Mouse (Mus musculus): ENCODE data around the gene Phactr3. TPM values are rescaled to one million over a fixed set of nuclear protein-coding genes. Genes with fewer than 3 reads are reported as not detected.

Phactr3 gene
- polyA plus RNA-seq, 1 experiment from 2014 or later: 5.6 TPM

- DNase-seq (ENCODE audit: low spot score) (peak; percentile 44), ATAC-seq (replicated peaks; ENCODE audit: insufficient number of reproducible peaks, low FRiP score, low TSS enrichment, low read depth) (0 out of 2 replicates have a peak, but pooled peaks have one; percentile 51)
- H3K9ac ChIP-seq (replicated peaks; ENCODE audit: low read length): no peak overlapping the region
- no peaks in the 10 kb centered on the region for H3K9me3 ChIP-seq (replicated peaks; ENCODE audit: control insufficient read depth, low read length)
- H3K27me3 ChIP-seq (ENCODE audit: control insufficient read depth, insufficient read depth, low read length): no peaks in the 10 kb centered on the region
- 62% methylated on average over 8 of the region's 8 CpGs for WGBS
- H3K4me2 ChIP-seq (ENCODE audit: low read depth, low read length): no peak overlapping the region
- no peaks in the 10 kb centered on the region for H3K4me1 ChIP-seq (ENCODE audit: control insufficient read depth, insufficient read depth, low read length)
- H3K4me3 ChIP-seq (ENCODE audit: low read depth, low read length): no peak overlapping the region
- H3K36me3 ChIP-seq (replicated peaks; ENCODE audit: control insufficient read depth, insufficient read depth, low read depth, low read length): no peaks in the 10 kb centered on the region
- H3K27ac ChIP-seq (replicated peaks; ENCODE audit: low read depth, low read length): no peak overlapping the region
Measured at GRCm38 (mm10) chr2:178303453-178304187, 184.8 kb downstream of the Phactr3 start.

GRCm38 (mm10) chr2:178304188-178304529 is 185.4 kb downstream of the Phactr3 start:
- Histone ChIP-seq H3K4me1 (ENCODE audit: control insufficient read depth, insufficient read depth, low read length) (no peaks in the 10 kb centered on the region), H3K27ac (replicated peaks; ENCODE audit: low read depth, low read length) (no peak overlapping the region), H3K9ac (replicated peaks; ENCODE audit: low read length) (no peak overlapping the region), H3K36me3 (replicated peaks; ENCODE audit: control insufficient read depth, insufficient read depth, low read depth, low read length) (no peaks in the 10 kb centered on the region), H3K4me3 (ENCODE audit: low read depth, low read length) (no peak overlapping the region), H3K9me3 (replicated peaks; ENCODE audit: control insufficient read depth, low read length) (no peaks in the 10 kb centered on the region), H3K4me2 (ENCODE audit: low read depth, low read length) (no peak overlapping the region), H3K27me3 (ENCODE audit: control insufficient read depth, insufficient read depth, low read length) (no peaks in the 10 kb centered on the region)
- WGBS: 50% methylated on average over 1 of the region's 1 CpGs
- no peak for DNase-seq (ENCODE audit: low spot score)
- ATAC-seq (replicated peaks; ENCODE audit: insufficient number of reproducible peaks, low FRiP score, low TSS enrichment, low read depth): peak; percentile 40; the same call in 1 of the 2 replicates

- ATAC-seq (replicated peaks; ENCODE audit: insufficient number of reproducible peaks, low FRiP score, low TSS enrichment, low read depth) (no peak), DNase-seq (ENCODE audit: low spot score) (no peak)
- Histone ChIP-seq H3K9me3 (replicated peaks; ENCODE audit: control insufficient read depth, low read length) (no peaks in the 10 kb centered on the region), H3K27ac (replicated peaks; ENCODE audit: low read depth, low read length) (no peak overlapping the region), H3K4me3 (ENCODE audit: low read depth, low read length) (no peak overlapping the region), H3K9ac (replicated peaks; ENCODE audit: low read length) (no peak overlapping the region), H3K4me2 (ENCODE audit: low read depth, low read length) (no peak overlapping the region), H3K4me1 (ENCODE audit: control insufficient read depth, insufficient read depth, low read length) (no peaks in the 10 kb centered on the region), H3K27me3 (ENCODE audit: control insufficient read depth, insufficient read depth, low read length) (no peaks in the 10 kb centered on the region), H3K36me3 (replicated peaks; ENCODE audit: control insufficient read depth, insufficient read depth, low read depth, low read length) (no peaks in the 10 kb centered on the region)
- 84% methylated on average over 6 of the region's 6 CpGs for WGBS
Measured at GRCm38 (mm10) chr2:178304669-178305068, 185.9 kb downstream of the Phactr3 start.

GRCm38 (mm10) chr2:178313539-178313938 is 194.8 kb downstream of the Phactr3 start:
- Histone ChIP-seq H3K4me2 (ENCODE audit: low read depth, low read length) (no peak overlapping the region), H3K9me3 (replicated peaks; ENCODE audit: control insufficient read depth, low read length) (no peaks in the 10 kb centered on the region), H3K4me3 (ENCODE audit: low read depth, low read length) (no peak overlapping the region), H3K27me3 (ENCODE audit: control insufficient read depth, insufficient read depth, low read length) (no peaks in the 10 kb centered on the region), H3K27ac (replicated peaks; ENCODE audit: low read depth, low read length) (no peak overlapping the region), H3K36me3 (replicated peaks; ENCODE audit: control insufficient read depth, insufficient read depth, low read depth, low read length) (no peaks in the 10 kb centered on the region), H3K4me1 (ENCODE audit: control insufficient read depth, insufficient read depth, low read length) (no peaks in the 10 kb centered on the region), H3K9ac (replicated peaks; ENCODE audit: low read length) (no peak overlapping the region)
- WGBS: 78% methylated on average over 7 of the region's 7 CpGs
- ATAC-seq (replicated peaks; ENCODE audit: insufficient number of reproducible peaks, low FRiP score, low TSS enrichment, low read depth) (no peak), DNase-seq (ENCODE audit: low spot score) (no peak)

GRCm38 (mm10) chr2:178316281-178316680 is 197.5 kb downstream of the Phactr3 start:
- DNase-seq (ENCODE audit: low spot score) (no peak), ATAC-seq (replicated peaks; ENCODE audit: insufficient number of reproducible peaks, low FRiP score, low TSS enrichment, low read depth) (no peak)
- Histone ChIP-seq H3K4me2 (ENCODE audit: low read depth, low read length) (no peak overlapping the region), H3K27ac (replicated peaks; ENCODE audit: low read depth, low read length) (no peak overlapping the region), H3K9me3 (replicated peaks; ENCODE audit: control insufficient read depth, low read length) (no peaks in the 10 kb centered on the region), H3K27me3 (ENCODE audit: control insufficient read depth, insufficient read depth, low read length) (no peaks in the 10 kb centered on the region), H3K36me3 (replicated peaks; ENCODE audit: control insufficient read depth, insufficient read depth, low read depth, low read length) (no peaks in the 10 kb centered on the region), H3K9ac (replicated peaks; ENCODE audit: low read length) (no peak overlapping the region), H3K4me1 (ENCODE audit: control insufficient read depth, insufficient read depth, low read length) (no peaks in the 10 kb centered on the region), H3K4me3 (ENCODE audit: low read depth, low read length) (no peak overlapping the region)
- 76% methylated on average over 1 of the region's 1 CpGs for WGBS

GRCm38 (mm10) chr2:178319766-178320165 is 201.0 kb downstream of the Phactr3 start:
- Histone ChIP-seq H3K27me3 (ENCODE audit: control insufficient read depth, insufficient read depth, low read length) (no peaks in the 10 kb centered on the region), H3K4me2 (ENCODE audit: low read depth, low read length) (no peak overlapping the region), H3K9me3 (replicated peaks; ENCODE audit: control insufficient read depth, low read length) (no peaks in the 10 kb centered on the region), H3K4me3 (ENCODE audit: low read depth, low read length) (no peak overlapping the region), H3K4me1 (ENCODE audit: control insufficient read depth, insufficient read depth, low read length) (no peaks in the 10 kb centered on the region), H3K27ac (replicated peaks; ENCODE audit: low read depth, low read length) (no peak overlapping the region), H3K9ac (replicated peaks; ENCODE audit: low read length) (no peak overlapping the region), H3K36me3 (replicated peaks; ENCODE audit: control insufficient read depth, insufficient read depth, low read depth, low read length) (no peaks in the 10 kb centered on the region)
- no peak for DNase-seq (ENCODE audit: low spot score)
- no peak for ATAC-seq (replicated peaks; ENCODE audit: insufficient number of reproducible peaks, low FRiP score, low TSS enrichment, low read depth)
- 80% methylated on average over 7 of the region's 7 CpGs for WGBS

GRCm38 (mm10) chr2:178321271-178321670 is 202.5 kb downstream of the Phactr3 start:
- no peaks in the 10 kb centered on the region for H3K27me3 ChIP-seq (ENCODE audit: control insufficient read depth, insufficient read depth, low read length)
- no peaks in the 10 kb centered on the region for H3K9me3 ChIP-seq (replicated peaks; ENCODE audit: control insufficient read depth, low read length)
- H3K4me3 ChIP-seq (ENCODE audit: low read depth, low read length): no peak overlapping the region
- no peaks in the 10 kb centered on the region for H3K36me3 ChIP-seq (replicated peaks; ENCODE audit: control insufficient read depth, insufficient read depth, low read depth, low read length)
- H3K4me2 ChIP-seq (ENCODE audit: low read depth, low read length): no peak overlapping the region
- no peaks in the 10 kb centered on the region for H3K4me1 ChIP-seq (ENCODE audit: control insufficient read depth, insufficient read depth, low read length)
- WGBS: 87% methylated on average over 10 of the region's 10 CpGs
- no peak overlapping the region for H3K27ac ChIP-seq (replicated peaks; ENCODE audit: low read depth, low read length)
- DNase-seq (ENCODE audit: low spot score): no peak
- H3K9ac ChIP-seq (replicated peaks; ENCODE audit: low read length): no peak overlapping the region
- ATAC-seq (replicated peaks; ENCODE audit: insufficient number of reproducible peaks, low FRiP score, low TSS enrichment, low read depth): no peak

GRCm38 (mm10) chr2:178324410-178324809 is 205.6 kb downstream of the Phactr3 start:
- Histone ChIP-seq H3K4me2 (ENCODE audit: low read depth, low read length) (no peak overlapping the region), H3K4me3 (ENCODE audit: low read depth, low read length) (no peak overlapping the region), H3K4me1 (ENCODE audit: control insufficient read depth, insufficient read depth, low read length) (no peaks in the 10 kb centered on the region), H3K36me3 (replicated peaks; ENCODE audit: control insufficient read depth, insufficient read depth, low read depth, low read length) (no peaks in the 10 kb centered on the region), H3K9me3 (replicated peaks; ENCODE audit: control insufficient read depth, low read length) (no peaks in the 10 kb centered on the region), H3K27ac (replicated peaks; ENCODE audit: low read depth, low read length) (no peak overlapping the region), H3K27me3 (ENCODE audit: control insufficient read depth, insufficient read depth, low read length) (no peaks in the 10 kb centered on the region), H3K9ac (replicated peaks; ENCODE audit: low read length) (no peak overlapping the region)
- no peak for ATAC-seq (replicated peaks; ENCODE audit: insufficient number of reproducible peaks, low FRiP score, low TSS enrichment, low read depth)
- no peak for DNase-seq (ENCODE audit: low spot score)
- 93% methylated on average over 3 of the region's 3 CpGs for WGBS
